Mouse (Mus musculus): ENCODE results near the gene Pkd2l1.

DNA sequence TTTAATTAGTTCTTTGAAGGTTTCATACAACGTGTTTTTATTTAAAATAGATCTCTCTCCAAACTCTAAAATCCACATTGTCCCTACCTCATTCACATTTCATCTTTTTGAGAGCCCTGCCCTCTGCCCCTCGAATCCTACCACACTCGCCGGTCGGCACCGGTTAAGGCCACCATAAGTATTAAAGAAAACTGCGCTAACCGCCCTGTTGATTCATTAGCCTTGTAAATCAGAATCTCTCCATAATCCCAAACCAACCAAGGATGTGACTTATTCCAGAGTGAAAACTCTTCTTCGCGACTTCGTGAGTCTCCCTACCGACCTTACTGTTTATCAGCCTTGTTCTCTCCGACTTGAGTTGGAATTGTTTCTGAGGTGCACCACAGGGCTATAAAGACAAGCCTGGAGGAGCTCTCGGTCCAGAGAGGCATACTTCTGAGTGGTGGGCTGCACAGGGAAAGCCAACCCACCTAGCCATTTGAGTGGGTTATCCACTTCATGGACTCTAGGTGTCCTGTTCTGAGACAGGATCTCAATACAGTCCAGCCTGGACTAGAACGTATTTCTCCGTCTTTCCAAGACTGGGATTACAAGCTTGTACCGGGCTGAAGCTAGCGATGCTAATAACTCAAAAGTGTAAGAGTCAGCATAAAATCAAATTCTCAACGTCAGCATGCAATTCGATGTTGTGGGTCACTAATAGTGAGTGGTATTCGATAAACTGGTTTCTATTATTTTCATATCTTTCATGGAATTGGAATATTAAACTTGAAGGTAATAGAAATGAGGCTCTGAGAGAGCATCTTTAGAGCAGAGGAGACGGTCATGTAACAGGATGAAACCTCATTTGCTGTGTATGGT is 84.4 kb downstream of the Pkd2l1 start:
- TF ChIP-seq POLR2A (IDR thresholded peaks at IDR 0.05; ENCODE audit: borderline replicate concordance, low read depth, low read length) (no peak), CTCF (IDR thresholded peaks at IDR 0.05; ENCODE audit: low read depth, low read length) (no peak)

Data from bone marrow macrophage, adult 2 months (primary cell).